ENCODE assay signal across 8 mouse cellular contexts in genomic region chr12:54202276-54202675, GRCm38 (mm10). TPM values are rescaled to one million over a fixed set of nuclear protein-coding genes. Genes with fewer than 3 reads are reported as not detected.
DNase-seq lines count a peak whose midpoint lies in the region; ATAC-seq and TF ChIP-seq lines count a peak whose summit lies in the region.

No protein-coding gene starts in this region.

- H3ac ChIP-seq in C2C12 (ENCODE audit: control insufficient read depth, insufficient read length, low read depth) = peak overlapping the region; percentile 67

- no peaks in the 10 kb centered on the region for H3K9me3 ChIP-seq in embryonic facial prominence, embryonic 10.5 days
- H3K9me3 ChIP-seq in hindbrain, embryonic 13.5 days = no peaks in the 10 kb centered on the region
- no peaks in the 10 kb centered on the region for H3K9me3 ChIP-seq in stomach, embryonic 16.5 days (replicated peaks; ENCODE audit: control insufficient read depth, low read length)

- no peaks in the 10 kb centered on the region for H3K36me3 ChIP-seq in C2C12 (ENCODE audit: control insufficient read depth, insufficient read depth)
- no peaks in the 10 kb centered on the region for H3K36me3 ChIP-seq in embryonic facial prominence, embryonic 10.5 days (replicated peaks)
- no peaks in the 10 kb centered on the region for H3K36me3 ChIP-seq in hindbrain, embryonic 13.5 days
- H3K36me3 ChIP-seq in liver, adult 2 months (ENCODE audit: control insufficient read depth, insufficient read depth, low read length) = no peaks in the 10 kb centered on the region
- H3K36me3 ChIP-seq in stomach, embryonic 16.5 days (ENCODE audit: control insufficient read depth, insufficient read depth, low read length) = no peaks in the 10 kb centered on the region

- H3K9ac ChIP-seq in hindbrain, embryonic 13.5 days = peak overlapping the region; percentile 77; the same call in 1 of the 2 replicates
- H3K9ac ChIP-seq in liver, adult 2 months (ENCODE audit: low read depth, low read length) = no peak overlapping the region
- H3K9ac ChIP-seq in stomach, embryonic 16.5 days (ENCODE audit: low read length) = peak overlapping the region; percentile 85

- H3K27me3 ChIP-seq in C2C12 (ENCODE audit: control insufficient read depth, insufficient read depth, insufficient read length) = no peaks in the 10 kb centered on the region
- H3K27me3 ChIP-seq in embryonic facial prominence, embryonic 10.5 days (replicated peaks; ENCODE audit: low read depth, poor library complexity, severe bottlenecking) = peaks cover 35% of the 10 kb centered on the region
- H3K27me3 ChIP-seq in hindbrain, embryonic 13.5 days = peaks cover 35% of the 10 kb centered on the region
- H3K27me3 ChIP-seq in liver, adult 2 months (ENCODE audit: control insufficient read depth, insufficient read depth, low read length) = no peaks in the 10 kb centered on the region
- H3K27me3 ChIP-seq in stomach, embryonic 16.5 days (ENCODE audit: control insufficient read depth, insufficient read depth, low read length) = no peaks in the 10 kb centered on the region

- WGBS in embryonic facial prominence, embryonic 10.5 days = 34% methylated on average over 6 of the region's 6 CpGs
- WGBS in hindbrain, embryonic 13.5 days = 42% methylated on average over 6 of the region's 6 CpGs
- WGBS in liver, adult 2 months = 28% methylated on average over 6 of the region's 6 CpGs
- WGBS in stomach, embryonic 16.5 days = 31% methylated on average over 6 of the region's 6 CpGs

- ATAC-seq in hindbrain, embryonic 13.5 days (ENCODE audit: low FRiP score) = no peak
- no peak for ATAC-seq in stomach, embryonic 16.5 days (ENCODE audit: insufficient read depth, low FRiP score)
- ATAC-seq in monocyte, adult 5-6 weeks (replicated peaks; ENCODE audit: insufficient number of reproducible peaks, low FRiP score, low TSS enrichment, poor library complexity, severe bottlenecking) = no peak

- peaks cover 61% of the 10 kb centered on the region for H3K79me2 ChIP-seq in C2C12 (ENCODE audit: control insufficient read depth, insufficient read depth)
- H3K79me2 ChIP-seq in liver, adult 2 months (ENCODE audit: control insufficient read depth, insufficient read depth, low read length) = no peaks in the 10 kb centered on the region

- peaks cover 54% of the 10 kb centered on the region for H3K4me1 ChIP-seq in embryonic facial prominence, embryonic 10.5 days
- peaks cover 45% of the 10 kb centered on the region for H3K4me1 ChIP-seq in hindbrain, embryonic 13.5 days (replicated peaks)
- peaks cover 5% of the 10 kb centered on the region for H3K4me1 ChIP-seq in liver, adult 2 months (ENCODE audit: control insufficient read depth, insufficient read depth, low read length)
- H3K4me1 ChIP-seq in stomach, embryonic 16.5 days (ENCODE audit: control insufficient read depth, insufficient read depth, low read length) = peaks cover 38% of the 10 kb centered on the region

- peak overlapping the region; percentile 100 for H3K4me2 ChIP-seq in hindbrain, embryonic 13.5 days
- H3K4me2 ChIP-seq in stomach, embryonic 16.5 days (ENCODE audit: low read depth, low read length) = peak overlapping the region; percentile 53

- TF ChIP-seq CTCF in C2C12 (IDR thresholded peaks at IDR 0.05; ENCODE audit: control insufficient read depth, insufficient read depth, insufficient read length) = no peak
- TF ChIP-seq CTCF in liver, adult 2 months (IDR thresholded peaks at IDR 0.05; ENCODE audit: low read depth, low read length) = no peak
- no peak for TF ChIP-seq CTCF in layer of hippocampus, adult 2 months (conservative IDR thresholded peaks at IDR 0.05)

- peak overlapping the region; percentile 68 for H3K4me3 ChIP-seq in C2C12 (ENCODE audit: insufficient read depth, poor library complexity, severe bottlenecking)
- H3K4me3 ChIP-seq in embryonic facial prominence, embryonic 10.5 days = peak overlapping the region; percentile 76
- H3K4me3 ChIP-seq in hindbrain, embryonic 13.5 days = peak overlapping the region; percentile 62
- peak overlapping the region; percentile 69; the same call in 1 of the 2 replicates for H3K4me3 ChIP-seq in liver, adult 2 months (ENCODE audit: insufficient read depth, low read depth, low read length)
- peak overlapping the region; percentile 84 for H3K4me3 ChIP-seq in stomach, embryonic 16.5 days (replicated peaks; ENCODE audit: low read length)
- H3K4me3 ChIP-seq in layer of hippocampus, adult 2 months = no peak overlapping the region

- H3K79me3 ChIP-seq in C2C12 (ENCODE audit: low read depth) = peaks cover 30% of the 10 kb centered on the region

- no peak overlapping the region for H3K27ac ChIP-seq in embryonic facial prominence, embryonic 10.5 days (replicated peaks)
- H3K27ac ChIP-seq in hindbrain, embryonic 13.5 days = no peak overlapping the region
- no peak overlapping the region for H3K27ac ChIP-seq in liver, adult 2 months (replicated peaks; ENCODE audit: insufficient read depth, low read depth, low read length)
- H3K27ac ChIP-seq in stomach, embryonic 16.5 days (ENCODE audit: low read length) = peak overlapping the region; percentile 82
- H3K27ac ChIP-seq in layer of hippocampus, adult 2 months = no peak overlapping the region

- no peak for TF ChIP-seq POLR2A in liver, adult 2 months (IDR thresholded peaks at IDR 0.05; ENCODE audit: extremely low read depth, insufficient read depth, low read length)

- DNase-seq in embryonic facial prominence, embryonic 10.5 days (ENCODE audit: low spot score) = peak; percentile 40
- peak; percentile 36 for DNase-seq in liver, adult 2 months (ENCODE audit: extremely low read depth, low read depth, low spot score)
- DNase-seq in adrenal gland, adult 2 months = no peak
- no peak for DNase-seq in layer of hippocampus, adult 2 months (ENCODE audit: low spot score in 2 of 2)

TF ChIP-seq in C2C12, 6 proteins besides CTCF, POLR2A, EP300 and RAD21:
- TF ChIP-seq MYOD1 (IDR thresholded peaks at IDR 0.05; ENCODE audit: control insufficient read depth, insufficient read length, low read depth) (no peak), FOSL1 (IDR thresholded peaks at IDR 0.05; ENCODE audit: insufficient read depth, low read length, poor library complexity, severe bottlenecking) (no peak), MYOG (IDR thresholded peaks at IDR 0.05; ENCODE audit: control insufficient read depth, extremely low read depth, insufficient read length) (no peak), CEBPB (IDR thresholded peaks at IDR 0.05; ENCODE audit: low read depth) (no peak), MAX (IDR thresholded peaks at IDR 0.05) (no peak), USF1 (IDR thresholded peaks at IDR 0.05; ENCODE audit: low read depth) (no peak)

RNA-seq across cellular contexts. Expression of gene Egln3, which starts 1.4 kb away (rescaled TPM):
- polyA plus RNA-seq in C2C12 (2012; fragmentation: generic; extraction: Trizol) = 46.5 TPM
- polyA plus RNA-seq in embryonic facial prominence, embryonic 10.5 days (2016; fragmentation: Nextera tagmentation; extraction: Ambion mirVana) = 4.7 and 5.5 TPM in 2 replicates
- polyA plus RNA-seq in hindbrain, embryonic 13.5 days (2015; fragmentation: Nextera tagmentation; extraction: Ambion mirVana) = 4.7 and 5.8 TPM in 2 replicates
- 7.9 and 8.4 TPM in 2 replicates for total RNA-seq in liver, adult 2 months (2014; rRNA removed)
- polyA plus RNA-seq in liver, adult 2 months (2012; rRNA removed) = 11.0 and 13.1 TPM in 2 replicates
- 59.8 and 64.7 TPM in 2 replicates for polyA plus RNA-seq in stomach, embryonic 16.5 days (2015; fragmentation: Nextera tagmentation; extraction: Ambion mirVana)
- total RNA-seq in adrenal gland, adult 2 months (2021) = 1 to 10 TPM; 5.2 to 7.9 TPM
- 2.1 and 4.9 TPM in 2 replicates for polyA plus RNA-seq in adrenal gland, adult 2 months (2012; rRNA removed)
- total RNA-seq in layer of hippocampus, adult 2 months (2021) = 1 to 10 TPM; 4.9 TPM
- 1.8 to 4.0 TPM (median 3.6 TPM) in 3 replicates for total RNA-seq in monocyte, adult 5-6 weeks (2017)

Comparison
In these comparisons a context has a peak if more than half of its experiments do, and no peak if none do; other contexts are left out.
1. DNase-seq: peak in embryonic facial prominence, embryonic 10.5 days (single experiment) and liver, adult 2 months (single experiment); none in adrenal gland, adult 2 months (single experiment) and layer of hippocampus, adult 2 months (0 of 2).